Mouse (Mus musculus) liver, embryonic 14.5 days (tissue): Measurements from ENCODE around the gene Tex33.

Experiments used
- CTCF ChIP-seq: IDR thresholded peaks from 2 replicates; pipeline ENCODE4 v1.5.1; 2016; ENCODE audit warnings: antibody characterized with exemption, low read depth, control low read depth
- EP300 ChIP-seq: IDR thresholded peaks from 2 replicates; pipeline ENCODE4 v1.6.1; 2016; ENCODE audit warnings: antibody characterized with exemption, low read depth

GRCm38 (mm10) chr15:78328520-78329097 lies 67.1 kb downstream of the Tex33 start:
- TF ChIP-seq CTCF (no peak), EP300 (no peak)
